Mouse (Mus musculus) erythroblast, embryonic 14.5 days (primary cell): ENCODE data around the gene Pgr15l.

Source experiments
- GATA1 ChIP-seq: IDR thresholded peaks from 2 replicates; pipeline ENCODE4 v1.6.1; 2012; ENCODE audit warnings: low read length, inconsistent platforms, mixed read lengths
- TAL1 ChIP-seq: IDR thresholded peaks from 3 replicates; pipeline ENCODE4 v1.6.1; 2012; ENCODE audit warnings: low read length, inconsistent platforms, mixed read lengths

DNA sequence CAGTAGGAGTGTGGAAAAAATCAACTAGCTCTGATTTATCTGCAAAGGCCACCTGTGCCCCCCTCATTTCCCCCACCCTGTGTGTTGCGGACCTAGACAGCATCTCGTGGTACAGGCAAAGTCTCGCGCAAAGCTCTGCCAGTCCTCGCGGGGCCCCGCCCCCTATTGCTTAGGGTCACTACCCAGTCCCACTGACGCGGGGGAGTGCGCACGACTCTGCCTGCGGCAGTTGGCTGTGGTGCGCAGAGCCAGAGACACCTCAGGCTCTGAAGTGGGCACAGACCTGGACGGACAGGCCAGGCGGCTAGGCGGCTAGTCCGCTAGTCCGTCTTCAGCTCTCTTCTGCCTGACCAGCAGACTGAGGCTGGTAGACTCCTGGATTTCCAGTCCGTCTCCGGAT, at the start of gene Pgr15l:
- TF ChIP-seq GATA1 (no peak), TAL1 (no peak)
